Mouse (Mus musculus): Measurements from ENCODE around the gene Cenpa. TPM values are rescaled to one million over a fixed set of nuclear protein-coding genes. Genes with fewer than 3 reads are reported as not detected.
"Not testable (repeated sequence)": the region's sequence is repeated elsewhere in the genome, so short reads cannot be mapped to it uniquely, and the experiment has no call there.

The Cenpa gene
- polyA plus RNA-seq, 1 experiment from 2014 or later: 454 TPM

- Histone ChIP-seq H3K4me2 (peak overlapping the region; percentile 64), H3K9ac (peak overlapping the region; percentile 80), H3K4me3 (ENCODE audit: low read depth, low read length) (peak overlapping the region; percentile 85), H3K27ac (ENCODE audit: low read depth) (peak overlapping the region; percentile 82), H3K36me3 (ENCODE audit: insufficient read depth) (peaks cover 36% of the 10 kb centered on the region), H3K4me1 (ENCODE audit: insufficient read depth) (peaks cover 10% of the 10 kb centered on the region; the same call in 1 of the 2 replicates), H3K27me3 (ENCODE audit: insufficient read depth, low read length) (no peaks in the 10 kb centered on the region), H3K9me3 (ENCODE audit: low read depth, low read length) (no peaks in the 10 kb centered on the region)
- ATAC-seq (ENCODE audit: insufficient read depth): no peak
- TF ChIP-seq CTCF (IDR thresholded peaks at IDR 0.05; ENCODE audit: low read depth): no peak
- peak; percentile 36 for DNase-seq
- under 1% methylated on average over 13 of the region's 13 CpGs for WGBS
Observed at GRCm38 (mm10) chr5:30667215-30667614, 638 bp downstream of the Cenpa start.

GRCm38 (mm10) chr5:30667686-30668085 is 1.1 kb downstream of the Cenpa start:
- Histone ChIP-seq H3K4me3 (ENCODE audit: low read depth, low read length) (peak overlapping the region; percentile 85), H3K27ac (ENCODE audit: low read depth) (no peak overlapping the region), H3K4me1 (ENCODE audit: insufficient read depth) (peaks cover 10% of the 10 kb centered on the region; the same call in 1 of the 2 replicates), H3K9me3 (ENCODE audit: low read depth, low read length) (no peaks in the 10 kb centered on the region), H3K36me3 (ENCODE audit: insufficient read depth) (peaks cover 41% of the 10 kb centered on the region), H3K27me3 (ENCODE audit: insufficient read depth, low read length) (no peaks in the 10 kb centered on the region), H3K9ac (peak overlapping the region; percentile 80), H3K4me2 (peak overlapping the region; percentile 64)
- DNase-seq: no peak
- WGBS: 5% methylated on average over 3 of the region's 3 CpGs
- TF ChIP-seq CTCF (IDR thresholded peaks at IDR 0.05; ENCODE audit: low read depth): no peak
- no peak for ATAC-seq (ENCODE audit: insufficient read depth)

GRCm38 (mm10) chr5:30668637-30669495 is 2.3 kb downstream of the Cenpa start:
- WGBS: 84% methylated on average over 9 of the region's 9 CpGs
- Histone ChIP-seq H3K9ac (no peak overlapping the region), H3K36me3 (ENCODE audit: insufficient read depth) (peaks cover 53% of the 10 kb centered on the region), H3K27me3 (ENCODE audit: insufficient read depth, low read length) (no peaks in the 10 kb centered on the region), H3K9me3 (ENCODE audit: low read depth, low read length) (no peaks in the 10 kb centered on the region), H3K4me2 (peak overlapping the region; percentile 64), H3K4me1 (ENCODE audit: insufficient read depth) (peaks cover 10% of the 10 kb centered on the region; the same call in 1 of the 2 replicates), H3K4me3 (ENCODE audit: low read depth, low read length) (peak overlapping the region; percentile 85), H3K27ac (ENCODE audit: low read depth) (no peak overlapping the region)
- DNase-seq (no peak), ATAC-seq (ENCODE audit: insufficient read depth) (no peak)
- TF ChIP-seq CTCF (IDR thresholded peaks at IDR 0.05; ENCODE audit: low read depth): peak; percentile 19

- H3K36me3 ChIP-seq (ENCODE audit: insufficient read depth): peaks cover 59% of the 10 kb centered on the region
- 74% methylated on average over 3 of the region's 3 CpGs for WGBS
- no peak for TF ChIP-seq CTCF (IDR thresholded peaks at IDR 0.05; ENCODE audit: low read depth)
- ATAC-seq (ENCODE audit: insufficient read depth) (no peak), DNase-seq (no peak)
- peaks cover 10% of the 10 kb centered on the region; the same call in 1 of the 2 replicates for H3K4me1 ChIP-seq (ENCODE audit: insufficient read depth)
- H3K9me3 ChIP-seq (ENCODE audit: low read depth, low read length): no peaks in the 10 kb centered on the region
- peak overlapping the region; percentile 64 for H3K4me2 ChIP-seq
- H3K4me3 ChIP-seq (ENCODE audit: low read depth, low read length): no peak overlapping the region
- no peak overlapping the region for H3K27ac ChIP-seq (ENCODE audit: low read depth)
- H3K9ac ChIP-seq: no peak overlapping the region
- no peaks in the 10 kb centered on the region for H3K27me3 ChIP-seq (ENCODE audit: insufficient read depth, low read length)
Observed at GRCm38 (mm10) chr5:30669496-30669830, 2.9 kb downstream of the Cenpa start.

GRCm38 (mm10) chr5:30670091-30670490 is 3.5 kb downstream of the Cenpa start:
- Histone ChIP-seq H3K4me2 (no peak overlapping the region), H3K9ac (no peak overlapping the region), H3K27me3 (ENCODE audit: insufficient read depth, low read length) (no peaks in the 10 kb centered on the region), H3K4me3 (ENCODE audit: low read depth, low read length) (no peak overlapping the region), H3K4me1 (ENCODE audit: insufficient read depth) (peaks cover 10% of the 10 kb centered on the region; the same call in 1 of the 2 replicates), H3K9me3 (ENCODE audit: low read depth, low read length) (no peaks in the 10 kb centered on the region), H3K27ac (ENCODE audit: low read depth) (no peak overlapping the region), H3K36me3 (ENCODE audit: insufficient read depth) (peaks cover 64% of the 10 kb centered on the region)
- WGBS: 86% methylated on average over 7 of the region's 7 CpGs
- ATAC-seq (ENCODE audit: insufficient read depth): no peak
- no peak for DNase-seq
- no peak for TF ChIP-seq CTCF (IDR thresholded peaks at IDR 0.05; ENCODE audit: low read depth)

- H3K4me3 ChIP-seq (ENCODE audit: low read depth, low read length): no peak overlapping the region
- H3K4me1 ChIP-seq (ENCODE audit: insufficient read depth): peaks cover 2% of the 10 kb centered on the region; the same call in 1 of the 2 replicates
- DNase-seq (no peak), ATAC-seq (ENCODE audit: insufficient read depth) (no peak)
- no peak for TF ChIP-seq CTCF (IDR thresholded peaks at IDR 0.05; ENCODE audit: low read depth)
- no peak overlapping the region for H3K4me2 ChIP-seq
- peaks cover 79% of the 10 kb centered on the region for H3K36me3 ChIP-seq (ENCODE audit: insufficient read depth)
- 63% methylated on average over 7 of the region's 7 CpGs for WGBS
- no peaks in the 10 kb centered on the region for H3K9me3 ChIP-seq (ENCODE audit: low read depth, low read length)
- H3K27ac ChIP-seq (ENCODE audit: low read depth): no peak overlapping the region
- no peak overlapping the region for H3K9ac ChIP-seq
- no peaks in the 10 kb centered on the region for H3K27me3 ChIP-seq (ENCODE audit: insufficient read depth, low read length)
Observed at GRCm38 (mm10) chr5:30674001-30674400, 7.4 kb downstream of the Cenpa start.

- no peak for TF ChIP-seq CTCF (IDR thresholded peaks at IDR 0.05; ENCODE audit: low read depth)
- H3K36me3 ChIP-seq (ENCODE audit: insufficient read depth): peaks cover 54% of the 10 kb centered on the region
- 77% methylated on average over 7 of the region's 7 CpGs for WGBS
- no peak for ATAC-seq (ENCODE audit: insufficient read depth)
- H3K4me3 ChIP-seq (ENCODE audit: low read depth, low read length): no peak overlapping the region
- no peak overlapping the region for H3K4me2 ChIP-seq
- H3K9ac ChIP-seq: no peak overlapping the region
- H3K27me3 ChIP-seq (ENCODE audit: insufficient read depth, low read length): no peaks in the 10 kb centered on the region
- no peaks in the 10 kb centered on the region for H3K4me1 ChIP-seq (ENCODE audit: insufficient read depth)
- DNase-seq: no peak
- H3K9me3 ChIP-seq (ENCODE audit: low read depth, low read length): no peaks in the 10 kb centered on the region
- H3K27ac ChIP-seq (ENCODE audit: low read depth): no peak overlapping the region
Observed at GRCm38 (mm10) chr5:30676800-30677199, 10.2 kb downstream of the Cenpa start.

- H3K9me3 ChIP-seq (ENCODE audit: low read depth, low read length); H3K27me3 ChIP-seq (ENCODE audit: insufficient read depth, low read length); ATAC-seq (ENCODE audit: insufficient read depth); H3K4me2 ChIP-seq; H3K4me1 ChIP-seq (ENCODE audit: insufficient read depth); DNase-seq; H3K27ac ChIP-seq (ENCODE audit: low read depth); H3K4me3 ChIP-seq (ENCODE audit: low read depth, low read length); H3K9ac ChIP-seq: not testable (repeated sequence)
- WGBS: 86% methylated on average over 3 of the region's 3 CpGs
- H3K36me3 ChIP-seq (ENCODE audit: insufficient read depth): peaks cover 42% of the 10 kb centered on the region
Observed at GRCm38 (mm10) chr5:30678069-30678468, 11.5 kb downstream of the Cenpa start.
